Mouse (Mus musculus): ENCODE results near the gene Zfp811.

DNA sequence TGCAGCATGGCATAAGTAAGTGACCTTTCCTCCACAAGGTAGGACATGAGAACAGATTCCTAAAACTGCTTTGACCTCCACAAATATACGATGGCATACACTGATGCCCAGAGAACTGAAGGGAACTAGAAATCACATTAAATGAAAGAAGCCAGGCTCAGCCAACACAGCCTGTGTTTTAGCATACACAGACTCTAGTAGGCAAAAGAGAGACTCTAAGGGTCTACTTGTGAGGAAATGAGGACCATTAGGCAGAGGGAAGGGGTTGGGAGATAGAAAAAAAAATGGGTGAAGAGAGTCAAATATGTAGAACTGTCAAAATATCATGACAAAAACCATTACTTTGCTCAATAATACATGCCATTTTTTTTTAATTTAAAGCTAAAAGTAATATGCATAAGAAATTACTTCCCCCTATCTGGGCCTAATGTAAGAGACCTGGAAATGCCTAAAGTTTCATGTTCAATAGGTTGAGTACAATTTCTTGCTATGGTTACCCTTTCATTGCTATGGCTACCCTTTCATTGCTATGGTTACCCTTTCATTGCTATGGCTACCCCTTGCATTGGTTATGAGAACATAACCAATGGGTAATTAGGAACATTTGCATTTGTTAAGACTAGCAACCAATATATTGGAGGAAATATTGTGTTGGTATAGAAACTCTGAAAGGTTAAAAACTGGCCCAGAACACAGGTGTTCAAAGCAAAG is 6.5 kb upstream of the Zfp811 start:
- TF ChIP-seq GATA1 (IDR thresholded peaks at IDR 0.05; ENCODE audit: low read length) (no peak), TAL1 (IDR thresholded peaks at IDR 0.05; ENCODE audit: low read length) (no peak)
